Mouse (Mus musculus) intestine, postnatal 0 days (tissue): Measurements from ENCODE around the gene Ppp4r4. TPM values are rescaled to one million over a fixed set of nuclear protein-coding genes. Genes with fewer than 3 reads are reported as not detected.
"Not testable (repeated sequence)": the region's sequence is repeated elsewhere in the genome, so short reads cannot be mapped to it uniquely, and the experiment has no call there.

Experiments
- ATAC-seq: fragments of 200-750 bp; cut with Nextera tagmentation; 2 replicates; pipeline ENCODE4 v1.8.0; 2017; ENCODE audit warnings: mild to moderate bottlenecking, moderate TSS enrichment, moderate library complexity
- H3K27ac ChIP-seq: fragments of 300-500 bp; sonication (generic); 2 replicates; pipeline ENCODE4 v1.5.1; 2014; ENCODE audit warnings: mild to moderate bottlenecking, low read depth, low read length, moderate library complexity
- H3K27me3 ChIP-seq: fragments of 300-500 bp; sonication (generic); replicated peaks from 2 replicates; pipeline ENCODE4 v1.6.1; 2014; ENCODE audit warnings: low read length, mixed read lengths; ENCODE audit not compliant: control insufficient read depth, insufficient read depth
- H3K36me3 ChIP-seq: fragments of 300-500 bp; sonication (generic); 2 replicates; pipeline ENCODE4 v1.6.1; 2014; ENCODE audit warnings: mild to moderate bottlenecking, moderate library complexity; ENCODE audit not compliant: control insufficient read depth, insufficient read depth
- H3K4me1 ChIP-seq: fragments of 300-500 bp; sonication (generic); replicated peaks from 2 replicates; pipeline ENCODE4 v1.6.1; 2014; ENCODE audit warnings: antibody characterized with exemption, low read length, mixed read lengths; ENCODE audit not compliant: control insufficient read depth, insufficient read depth
- H3K4me2 ChIP-seq: fragments of 300-500 bp; sonication (generic); replicated peaks from 2 replicates; pipeline ENCODE4 v1.6.1; 2014; ENCODE audit warnings: low read depth, mild to moderate bottlenecking, moderate library complexity
- H3K4me3 ChIP-seq: fragments of 300-500 bp; sonication (generic); 2 replicates; pipeline ENCODE4 v1.5.1; 2014; ENCODE audit warnings: low read depth, low read length
- H3K9ac ChIP-seq: fragments of 300-500 bp; sonication (generic); 2 replicates; pipeline ENCODE4 v1.6.1; 2014; ENCODE audit warnings: mild to moderate bottlenecking, low read depth, low read length
- H3K9me3 ChIP-seq: fragments of 300-500 bp; sonication (generic); 2 replicates; pipeline ENCODE4 v1.6.1; 2016; ENCODE audit warnings: mixed run types; ENCODE audit not compliant: control insufficient read depth
- CTCF ChIP-seq: sonication (generic); IDR thresholded peaks from 2 replicates; pipeline ENCODE4 v1.5.1; 2016; ENCODE audit warnings: low read depth, mild to moderate bottlenecking, control low read depth, antibody characterized with exemption, moderate library complexity
- WGBS: fragments of 180-500 bp; shearing (Covaris S2); extraction: QIAGEN DNeasy Blood & Tissue Kit; methylation state at CpG from one replicate; pipeline ENCODE4 v1.1.7; 2014; 5-methylcytosine and 5-hydroxymethylcytosine counted together
- polyA plus RNA-seq: library from polyadenylated mRNA; unstranded; fragments of >200 nt; fragmentation: Nextera tagmentation; extraction: Ambion mirVana; gene quantifications from 2 replicates; pipeline ENCODE4 v1.2.1, GENCODE M21; 2015

The Ppp4r4 gene
- polyA plus RNA-seq, 1 experiment from 2014 or later = 0.56 TPM

DNA sequence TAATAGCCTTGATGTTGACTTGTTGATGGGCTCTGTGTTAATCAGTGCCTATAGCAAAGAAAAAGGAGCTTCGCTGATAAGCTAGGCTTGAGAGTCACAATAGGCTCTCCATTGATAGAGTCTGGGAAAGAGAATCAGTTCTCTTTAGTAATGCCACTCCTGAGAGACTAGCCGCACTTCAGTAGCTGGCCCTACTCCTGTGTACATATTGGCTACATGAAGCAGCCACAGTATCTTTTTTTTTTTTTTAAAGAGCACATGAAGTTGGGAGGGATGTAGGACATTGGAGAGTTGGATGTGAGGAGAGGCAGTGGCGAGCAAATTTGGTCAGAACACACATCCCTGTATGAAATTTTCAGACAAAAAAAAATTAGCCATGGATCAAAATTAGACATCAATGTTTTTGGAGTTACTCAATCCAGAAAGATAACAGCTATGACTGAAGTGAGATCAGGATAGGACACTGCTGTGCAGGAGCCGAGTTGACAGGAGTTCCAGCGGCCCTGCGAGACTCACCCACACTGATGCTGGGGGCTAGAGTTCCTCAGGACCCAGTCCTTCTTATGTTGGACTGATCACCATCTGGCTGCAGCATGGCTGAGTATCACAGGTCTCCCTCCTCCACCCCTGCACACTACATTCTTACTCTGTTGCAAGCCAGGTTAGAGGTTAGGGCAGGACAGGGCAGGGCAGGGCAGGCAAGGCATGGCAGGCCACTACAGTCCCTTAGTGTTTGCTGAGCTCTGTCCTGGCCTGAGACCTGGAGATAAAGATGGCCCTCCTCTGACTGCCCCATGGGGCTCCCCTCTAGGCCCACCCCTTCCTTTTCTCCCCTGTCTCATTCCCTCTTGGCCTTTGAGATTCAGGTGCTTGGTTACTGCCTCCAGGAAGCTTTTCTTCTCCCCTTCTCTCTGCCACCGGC lies 123.3 kb downstream of the Ppp4r4 start:
- no peak for TF ChIP-seq CTCF
- Histone ChIP-seq H3K27me3 (no peaks in the 10 kb centered on the region), H3K36me3 (no peaks in the 10 kb centered on the region), H3K4me2 (no peak overlapping the region), H3K9me3 (peaks cover 2% of the 10 kb centered on the region; the same call in 1 of the 2 replicates), H3K27ac (no peak overlapping the region), H3K4me3 (no peak overlapping the region), H3K4me1 (no peaks in the 10 kb centered on the region), H3K9ac (no peak overlapping the region)
- no peak for ATAC-seq
- 85% methylated on average over 7 of the region's 7 CpGs for WGBS

- no peak for ATAC-seq
- no peak within 1 kb of the TSS for H3K27ac ChIP-seq
- whole genome bisulfite sequencing = 69% methylated on average over 9 of the region's 9 CpGs
- H3K4me2 ChIP-seq = no peak within 1 kb of the TSS
- H3K9ac ChIP-seq = no peak within 1 kb of the TSS
- no peaks in the 10 kb centered on the region for H3K9me3 ChIP-seq
- no peak for TF ChIP-seq CTCF
- H3K27me3 ChIP-seq = no peaks in the 10 kb centered on the region
- no peaks in the 10 kb centered on the region for H3K4me1 ChIP-seq
- H3K4me3 ChIP-seq = no peak within 1 kb of the TSS
- H3K36me3 ChIP-seq = no peaks in the 10 kb centered on the region
These were observed 125.0 kb downstream of the Ppp4r4 start, which contains the start of gene Serpina6 for GRCm38 (mm10) chr12:103656848-103657626. Gene Serpina6, minus strand, starts transcription at chr12:103657212.

DNA sequence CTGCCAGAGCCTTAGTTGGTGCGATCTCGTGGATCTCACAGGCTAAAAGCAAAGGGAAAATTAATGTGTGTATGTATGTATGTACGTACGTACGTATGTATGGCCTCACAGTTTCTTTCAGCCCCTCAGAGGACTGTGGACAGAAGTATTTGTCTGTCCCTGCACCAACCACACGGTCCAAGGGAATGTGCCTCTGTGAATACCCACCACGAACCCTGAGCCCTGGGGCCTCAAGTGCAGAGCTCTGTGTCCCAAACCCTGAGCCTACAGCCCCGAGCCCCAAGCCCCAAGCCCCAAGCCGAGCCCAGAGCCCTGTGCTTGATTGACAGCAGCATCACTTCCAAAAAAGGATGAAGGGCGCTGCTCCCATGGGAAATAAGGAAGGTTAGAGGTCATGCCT lies 125.9 kb downstream of the Ppp4r4 start:
- 82% methylated on average over 10 of the region's 10 CpGs for WGBS
- Histone ChIP-seq H3K27me3 (no peaks in the 10 kb centered on the region), H3K4me3 (no peak overlapping the region), H3K27ac (no peak overlapping the region), H3K9me3 (no peaks in the 10 kb centered on the region), H3K4me1 (no peaks in the 10 kb centered on the region), H3K4me2 (no peak overlapping the region), H3K9ac (no peak overlapping the region), H3K36me3 (no peaks in the 10 kb centered on the region)
- TF ChIP-seq CTCF = no peak
- no peak for ATAC-seq

DNA sequence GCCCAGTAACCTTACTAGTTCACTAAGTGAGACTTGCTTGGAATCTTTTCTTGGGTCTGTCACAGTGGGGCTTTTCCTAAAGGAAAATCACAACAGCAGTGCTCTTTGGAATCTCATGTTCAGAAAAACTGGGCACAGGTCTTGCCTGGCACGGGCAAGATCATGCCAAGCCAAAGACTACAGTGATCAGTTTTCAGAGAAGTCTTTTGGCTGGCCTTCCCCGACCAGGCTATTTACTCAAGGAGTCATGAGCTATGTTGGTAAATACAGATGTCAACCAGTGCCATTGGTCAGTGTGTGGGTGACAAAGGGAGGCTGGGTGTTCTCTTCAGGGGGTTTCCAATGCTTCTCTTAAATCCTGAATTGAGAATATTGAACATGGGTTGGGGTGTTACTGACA lies 127.1 kb downstream of the Ppp4r4 start:
- no peak for TF ChIP-seq CTCF
- Histone ChIP-seq H3K4me1 (no peaks in the 10 kb centered on the region), H3K27me3 (no peaks in the 10 kb centered on the region), H3K4me2 (no peak overlapping the region), H3K9me3 (no peaks in the 10 kb centered on the region), H3K36me3 (no peaks in the 10 kb centered on the region), H3K27ac (no peak overlapping the region), H3K9ac (no peak overlapping the region), H3K4me3 (no peak overlapping the region)
- 82% methylated on average over 2 of the region's 2 CpGs for WGBS
- no peak for ATAC-seq

DNA sequence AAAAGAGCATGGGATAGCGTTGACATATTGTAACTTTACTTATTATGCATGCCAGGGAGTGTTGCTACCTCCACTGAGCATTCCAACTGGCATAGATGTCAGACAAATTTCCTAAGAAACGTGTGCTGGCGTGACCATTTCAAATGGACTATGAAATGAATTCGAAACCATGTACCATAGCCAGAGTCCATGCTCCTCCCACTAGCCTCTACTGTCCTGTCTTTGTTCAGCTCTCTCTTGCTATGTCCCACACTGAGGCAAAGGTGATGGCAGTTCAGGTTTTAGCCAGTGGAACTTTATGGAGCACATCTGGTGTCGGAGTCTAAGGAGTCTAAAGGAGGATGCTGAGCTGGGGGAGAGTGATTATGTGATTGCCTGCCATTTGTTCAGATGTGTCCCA lies 128.0 kb downstream of the Ppp4r4 start:
- Histone ChIP-seq H3K9me3 (no peaks in the 10 kb centered on the region), H3K4me2 (no peak overlapping the region), H3K9ac (no peak overlapping the region), H3K27me3 (no peaks in the 10 kb centered on the region), H3K27ac (no peak overlapping the region), H3K36me3 (no peaks in the 10 kb centered on the region), H3K4me1 (no peaks in the 10 kb centered on the region), H3K4me3 (no peak overlapping the region)
- 90% methylated on average over 5 of the region's 5 CpGs for WGBS
- TF ChIP-seq CTCF = no peak
- ATAC-seq = no peak

- not testable (repeated sequence) for ATAC-seq, H3K4me1 ChIP-seq, H3K4me3 ChIP-seq, H3K9ac ChIP-seq, H3K27ac ChIP-seq, H3K36me3 ChIP-seq, H3K27me3 ChIP-seq, H3K4me2 ChIP-seq, H3K9me3 ChIP-seq
These were observed 130.0 kb downstream of the Ppp4r4 start for GRCm38 (mm10) chr12:103662053-103662452.

Other genes with a start within 250 kb of the Ppp4r4 start
- gene Fam181a, start 221.3 kb upstream of the Ppp4r4 start, polyA plus RNA-seq = not detected in 2 replicates
- gene Asb2, start 176.3 kb upstream of the Ppp4r4 start, polyA plus RNA-seq = 15.1 and 18.5 TPM in 2 replicates
- gene Otub2, start 143.6 kb upstream of the Ppp4r4 start, polyA plus RNA-seq = 1.8 and 2.3 TPM in 2 replicates
- 0.35 TPM in 1 of 2 replicates, not detected in the other for gene 9330161L09Rik, start 124.5 kb upstream of the Ppp4r4 start, polyA plus RNA-seq
- gene Ddx24, start 106.5 kb upstream of the Ppp4r4 start, polyA plus RNA-seq = 84.6 and 106 TPM in 2 replicates
- 79.3 and 84.8 TPM in 2 replicates for gene Ifi27, start 98.1 kb upstream of the Ppp4r4 start, polyA plus RNA-seq
- gene Ifi27l2a, start 88.6 kb upstream of the Ppp4r4 start, polyA plus RNA-seq = 86.6 and 95.5 TPM in 2 replicates
- 505 and 529 TPM in 2 replicates for gene Ifi27l2b, start 75.1 kb upstream of the Ppp4r4 start, polyA plus RNA-seq
- gene Serpina10, start 99.2 kb downstream of the Ppp4r4 start, polyA plus RNA-seq = 0.10 and 0.21 TPM in 2 replicates
- gene Serpina6, start 124.9 kb downstream of the Ppp4r4 start, polyA plus RNA-seq = 0.21 TPM in 1 of 2 replicates, not detected in the other
- gene Serpina16, start 143.9 kb downstream of the Ppp4r4 start, polyA plus RNA-seq = not detected in 2 replicates
- gene Serpina1f, start 163.2 kb downstream of the Ppp4r4 start, polyA plus RNA-seq = 0.18 and 0.21 TPM in 2 replicates
- 6.6 and 6.9 TPM in 2 replicates for gene Serpina1d, start 241.3 kb downstream of the Ppp4r4 start, polyA plus RNA-seq